ENCODE assay signal across 8 mouse cellular contexts in genomic region chr14:21982592-21983310, GRCm38 (mm10). TPM values are rescaled to one million over a fixed set of nuclear protein-coding genes. Genes with fewer than 3 reads are reported as not detected.
A peak's percentile ranks its signal among the peaks of the same experiment; 100 is the strongest.
DNase-seq lines count a peak whose midpoint lies in the region; ATAC-seq and TF ChIP-seq lines count a peak whose summit lies in the region.

No protein-coding gene starts in this region.

- no peaks in the 10 kb centered on the region for H3K27me3 ChIP-seq in intestine, embryonic 16.5 days (replicated peaks; ENCODE audit: control insufficient read depth, insufficient read depth, low read length)
- H3K27me3 ChIP-seq in lung, embryonic 14.5 days (ENCODE audit: insufficient read depth, low read length) = no peaks in the 10 kb centered on the region
- H3K27me3 ChIP-seq in small intestine, adult 2 months (ENCODE audit: control insufficient read depth, insufficient read depth, low read length) = peaks cover 8% of the 10 kb centered on the region; the same call in 1 of the 2 replicates

- H3K4me3 ChIP-seq in bone marrow macrophage, adult 2 months (ENCODE audit: insufficient read depth, low read length) = peak overlapping the region; percentile 55
- H3K4me3 ChIP-seq in intestine, embryonic 16.5 days (ENCODE audit: low read length) = peak overlapping the region; percentile 54
- peak overlapping the region; percentile 55 for H3K4me3 ChIP-seq in lung, embryonic 14.5 days (ENCODE audit: low read depth, low read length)
- H3K4me3 ChIP-seq in small intestine, adult 2 months (ENCODE audit: low read depth, low read length) = peak overlapping the region; percentile 58

- peak; percentile 16 for DNase-seq in MN1 (ENCODE audit: low spot score)
- peak; percentile 53 for DNase-seq in gastrocnemius, postnatal 25 days
- peak; percentile 73 for DNase-seq in lung, embryonic 14.5 days
- no peak for DNase-seq in spleen, postnatal 14 days (ENCODE audit: low spot score in 2 of 2)
- DNase-seq in left cerebral cortex, postnatal 36 days (ENCODE audit: low spot score in 2 of 2) = no peak

- WGBS in intestine, embryonic 16.5 days = 9% methylated on average over 38 of the region's 38 CpGs
- 2% methylated on average over 38 of the region's 38 CpGs for WGBS in lung, embryonic 14.5 days
- 28% methylated on average over 38 of the region's 38 CpGs for WGBS in small intestine, adult 2 months

- peak overlapping the region; percentile 89 for H3K4me2 ChIP-seq in intestine, embryonic 16.5 days (ENCODE audit: low read depth, low read length)
- H3K4me2 ChIP-seq in lung, embryonic 14.5 days = peak overlapping the region; percentile 87

- ATAC-seq in intestine, embryonic 16.5 days = peak; percentile 4; the same call in 1 of the 2 replicates
- ATAC-seq in lung, embryonic 14.5 days (ENCODE audit: insufficient read depth) = no peak

- H3K36me3 ChIP-seq in intestine, embryonic 16.5 days (ENCODE audit: control insufficient read depth, insufficient read depth, low read length) = no peaks in the 10 kb centered on the region; the same call in 1 of the 2 replicates
- peaks cover 41% of the 10 kb centered on the region for H3K36me3 ChIP-seq in lung, embryonic 14.5 days (ENCODE audit: insufficient read depth)
- peaks cover 10% of the 10 kb centered on the region for H3K36me3 ChIP-seq in small intestine, adult 2 months (ENCODE audit: control insufficient read depth, insufficient read depth, low read length)

- H3K9ac ChIP-seq in intestine, embryonic 16.5 days (ENCODE audit: low read depth, low read length) = peak overlapping the region; percentile 78
- H3K9ac ChIP-seq in lung, embryonic 14.5 days = peak overlapping the region; percentile 82

- no peak for TF ChIP-seq CTCF in bone marrow macrophage, adult 2 months (IDR thresholded peaks at IDR 0.05; ENCODE audit: low read depth, low read length)
- no peak for TF ChIP-seq CTCF in lung, embryonic 14.5 days (IDR thresholded peaks at IDR 0.05; ENCODE audit: low read depth)
- no peak for TF ChIP-seq CTCF in small intestine, adult 2 months (IDR thresholded peaks at IDR 0.05; ENCODE audit: extremely low read depth, insufficient read length, insufficient replicate concordance, low read depth, low read length)

- no peak for TF ChIP-seq POLR2A in bone marrow macrophage, adult 2 months (IDR thresholded peaks at IDR 0.05; ENCODE audit: borderline replicate concordance, low read depth, low read length)
- TF ChIP-seq POLR2A in small intestine, adult 2 months (IDR thresholded peaks at IDR 0.05; ENCODE audit: low read depth, low read length) = no peak

- no peak overlapping the region for H3K27ac ChIP-seq in bone marrow macrophage, adult 2 months (ENCODE audit: insufficient read depth, low read depth, low read length)
- peak overlapping the region; percentile 81 for H3K27ac ChIP-seq in intestine, embryonic 16.5 days (ENCODE audit: low read length)
- peak overlapping the region; percentile 95 for H3K27ac ChIP-seq in lung, embryonic 14.5 days (ENCODE audit: low read depth)
- peak overlapping the region; percentile 52 for H3K27ac ChIP-seq in small intestine, adult 2 months (ENCODE audit: insufficient read depth, low read depth, low read length)

- peaks cover 5% of the 10 kb centered on the region; the same call in 1 of the 2 replicates for H3K4me1 ChIP-seq in bone marrow macrophage, adult 2 months (ENCODE audit: control insufficient read depth, insufficient read depth, low read length)
- H3K4me1 ChIP-seq in intestine, embryonic 16.5 days (ENCODE audit: control insufficient read depth, insufficient read depth, low read length) = peaks cover 9% of the 10 kb centered on the region
- peaks cover 5% of the 10 kb centered on the region; the same call in 1 of the 2 replicates for H3K4me1 ChIP-seq in lung, embryonic 14.5 days (ENCODE audit: insufficient read depth)
- peaks cover 6% of the 10 kb centered on the region; the same call in 1 of the 2 replicates for H3K4me1 ChIP-seq in small intestine, adult 2 months (ENCODE audit: control insufficient read depth, insufficient read depth, insufficient read length, low read length)

- intact Hi-C loops in left cerebral cortex, postnatal 36 days (cut with DNase I) = loop anchor here (10.0 kb wide), 1 partner anchor 1422 kb away; no protein-coding TSS in a partner anchor

- H3K9me3 ChIP-seq in intestine, embryonic 16.5 days (ENCODE audit: control insufficient read depth, low read length) = no peaks in the 10 kb centered on the region
- H3K9me3 ChIP-seq in lung, embryonic 14.5 days (ENCODE audit: low read depth, low read length) = no peaks in the 10 kb centered on the region

RNA-seq across cellular contexts. Expression of gene Zfp503, which starts 6.7 kb away (rescaled TPM):
- 0.76 and 1.0 TPM in 2 replicates for polyA plus RNA-seq in bone marrow macrophage, adult 2 months (2012; ENCODE audit: insufficient read depth, insufficient read length, missing spikeins)
- 10 to 100 TPM in 1 of 2 experiments, 1 to 10 TPM in 1; 9.1 to 15.6 TPM for total RNA-seq in gastrocnemius, postnatal 25 days (2021)
- 5.1 and 7.2 TPM in 2 replicates for polyA plus RNA-seq in intestine, embryonic 16.5 days (2015; fragmentation: Nextera tagmentation; extraction: Ambion mirVana)
- polyA plus RNA-seq in lung, embryonic 14.5 days (2014; fragmentation: Nextera tagmentation; extraction: Ambion mirVana) = 20.4 and 22.0 TPM in 2 replicates
- polyA plus RNA-seq in small intestine, adult 2 months (2012; rRNA removed) = 18.2 and 22.7 TPM in 2 replicates
- total RNA-seq in left cerebral cortex, postnatal 36 days (2021) = 1 to 10 TPM; 2.2 to 4.0 TPM

RNA-seq across cellular contexts. Expression of gene Lrmda, which starts 36.8 kb away (rescaled TPM):
- 18.3 and 20.1 TPM in 2 replicates for polyA plus RNA-seq in bone marrow macrophage, adult 2 months (2012; ENCODE audit: insufficient read depth, insufficient read length, missing spikeins)
- 1 to 10 TPM; 1.7 to 3.8 TPM for total RNA-seq in gastrocnemius, postnatal 25 days (2021)
- 0.53 and 0.81 TPM in 2 replicates for polyA plus RNA-seq in intestine, embryonic 16.5 days (2015; fragmentation: Nextera tagmentation; extraction: Ambion mirVana)
- 0.35 and 1.1 TPM in 2 replicates for polyA plus RNA-seq in lung, embryonic 14.5 days (2014; fragmentation: Nextera tagmentation; extraction: Ambion mirVana)
- polyA plus RNA-seq in small intestine, adult 2 months (2012; rRNA removed) = 0.34 TPM in 1 of 2 replicates, not detected in the other
- total RNA-seq in left cerebral cortex, postnatal 36 days (2021) = under 1 TPM in 1 of 2 experiments, not detected in 1; 0.81 TPM

Comparison
In these comparisons a context has a peak if more than half of its experiments do, and no peak if none do; other contexts are left out.
1. DNase-seq: peak in MN1 (single experiment), gastrocnemius, postnatal 25 days (single experiment) and lung, embryonic 14.5 days (single experiment); none in spleen, postnatal 14 days (0 of 2) and left cerebral cortex, postnatal 36 days (0 of 2).
2. Peak in every context shown above with its lines, with median percentiles within 50 percentile points of each other: H3K4me3 ChIP-seq.